Mouse (Mus musculus) heart, adult 11 months (tissue): ENCODE measurements around the gene 5031439G07Rik.
"Not testable (repeated sequence)": the region's sequence is repeated elsewhere in the genome, so short reads cannot be mapped to it uniquely, and the experiment has no call there.

Experiments used
- DNase-seq: peaks from one replicate; pipeline ENCODE4 v3.0.0; 2022

5031439G07Rik gene

DNA sequence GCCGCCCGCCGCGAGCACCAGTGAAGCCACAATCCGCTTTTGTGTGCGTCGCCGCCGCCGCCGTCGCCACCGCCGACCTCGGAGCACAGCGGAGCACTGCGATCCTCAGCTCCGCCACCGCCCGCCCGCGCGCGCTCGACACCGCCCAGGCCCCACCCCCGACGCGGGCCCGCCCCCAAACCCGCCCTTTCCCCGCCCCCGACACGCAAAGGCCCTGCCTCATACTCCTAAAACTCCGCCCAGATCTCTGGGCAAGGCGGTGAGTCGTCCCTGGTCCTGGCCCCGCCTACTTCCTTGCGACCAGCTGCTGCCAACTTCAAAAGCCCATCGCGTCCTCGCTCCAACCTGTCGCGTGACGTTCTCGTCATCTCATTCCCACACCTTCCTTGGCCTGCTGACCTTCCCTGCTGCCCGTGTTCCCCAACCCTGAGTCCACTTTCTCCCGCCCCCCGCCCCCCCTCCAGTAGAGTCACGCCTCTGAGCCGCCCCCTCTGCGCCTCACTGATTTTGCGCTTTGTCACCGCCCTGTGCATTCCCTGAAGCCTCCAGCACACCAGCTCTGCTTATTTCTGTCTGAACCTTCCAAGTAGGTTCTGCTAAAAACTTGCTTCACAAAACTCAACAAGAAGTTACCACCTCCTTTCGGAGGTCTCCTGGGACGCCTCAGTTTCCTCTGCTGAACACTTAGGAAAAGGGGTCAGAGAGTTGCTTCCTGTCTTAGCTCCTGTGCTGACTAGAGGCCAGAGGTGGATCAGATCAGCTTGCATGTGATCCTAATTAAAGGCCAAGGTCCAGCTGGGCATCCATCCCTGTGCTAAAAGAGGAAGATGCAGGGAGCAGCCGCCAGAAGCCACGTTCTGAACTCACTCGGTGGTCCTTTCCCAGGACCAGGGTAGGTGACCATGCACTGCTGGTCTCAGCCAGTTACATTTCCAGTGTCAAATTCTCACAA lies at the start of gene 5031439G07Rik:
TSS of gene 5031439G07Rik (minus strand) at position 678 of the 952 bp plus-strand sequence.
- peak; percentile 99 for DNase-seq

GRCm38 (mm10) chr15:85037343-85037690 lies 49.0 kb upstream of the 5031439G07Rik start:
- DNase-seq = no peak

GRCm38 (mm10) chr15:85036566-85037342 lies 48.4 kb upstream of the 5031439G07Rik start:
- peak; percentile 100 for DNase-seq

DNA sequence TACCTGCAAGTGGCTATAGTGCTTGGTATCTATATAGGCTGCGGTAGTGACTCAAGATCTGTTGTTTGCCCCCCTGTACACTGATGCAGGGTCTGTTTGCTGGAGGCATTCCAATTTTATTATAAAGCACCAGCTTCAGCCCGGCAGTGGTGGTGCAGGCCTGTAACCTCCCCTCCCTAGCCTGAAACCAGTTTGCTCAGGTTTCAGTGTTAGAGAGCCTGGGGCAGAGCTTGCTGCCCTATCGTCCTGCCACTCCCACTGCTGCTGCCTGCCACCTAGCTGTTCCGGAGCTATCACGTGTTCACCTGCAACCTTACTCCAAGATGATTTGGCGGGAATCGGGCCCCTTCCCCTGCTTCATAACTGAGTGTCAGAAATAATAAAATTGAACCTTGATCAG lies 45.6 kb upstream of the 5031439G07Rik start:
- DNase-seq = not testable (repeated sequence)

- peak; percentile 76 for DNase-seq
Observed at GRCm38 (mm10) chr15:85031866-85032265, 43.5 kb upstream of the 5031439G07Rik start.

DNA sequence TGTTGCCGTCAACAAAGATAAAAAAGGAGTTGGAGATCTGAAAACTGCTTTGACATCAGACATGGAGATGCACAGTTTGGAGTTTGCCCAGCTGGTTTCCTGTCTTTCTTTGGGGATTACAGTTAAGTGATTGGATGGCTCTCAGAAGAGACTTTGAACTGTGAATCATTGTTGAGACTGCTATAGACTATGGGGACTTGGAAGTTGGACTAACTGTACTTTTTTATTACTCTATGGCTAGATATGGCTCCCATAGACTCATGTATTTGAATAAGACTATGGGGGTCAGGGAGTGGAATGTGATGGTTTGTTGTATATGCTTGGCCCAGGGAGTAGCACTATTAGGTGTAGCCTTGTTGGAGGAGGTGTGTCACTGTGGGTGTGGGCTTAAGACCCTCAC lies 42.3 kb upstream of the 5031439G07Rik start:
- peak; percentile 83 for DNase-seq

DNA sequence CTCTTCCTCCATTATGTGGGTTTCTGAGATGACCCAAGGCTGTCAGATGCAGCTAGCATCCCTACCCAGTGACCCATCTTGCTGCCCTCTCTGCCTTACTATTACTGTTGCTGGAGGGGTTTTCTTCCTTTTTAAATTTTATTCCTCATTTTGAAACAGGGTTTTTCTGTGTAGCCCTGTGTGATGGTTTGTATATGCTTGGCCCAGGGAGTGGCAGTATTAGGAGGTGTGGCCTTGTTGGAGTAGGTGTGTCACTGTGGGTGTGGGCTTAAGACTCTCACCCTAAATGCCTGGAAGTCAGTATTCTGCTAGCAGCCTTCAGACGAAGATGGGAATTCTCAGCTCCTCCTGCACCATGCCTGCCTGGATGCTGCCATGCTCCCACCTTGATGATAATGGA lies 40.3 kb upstream of the 5031439G07Rik start, which contains the start of gene Fam118a:
TSS of gene Fam118a (plus strand) at position 301 of the 400 bp plus-strand sequence.
- DNase-seq = peak; percentile 85

DNA sequence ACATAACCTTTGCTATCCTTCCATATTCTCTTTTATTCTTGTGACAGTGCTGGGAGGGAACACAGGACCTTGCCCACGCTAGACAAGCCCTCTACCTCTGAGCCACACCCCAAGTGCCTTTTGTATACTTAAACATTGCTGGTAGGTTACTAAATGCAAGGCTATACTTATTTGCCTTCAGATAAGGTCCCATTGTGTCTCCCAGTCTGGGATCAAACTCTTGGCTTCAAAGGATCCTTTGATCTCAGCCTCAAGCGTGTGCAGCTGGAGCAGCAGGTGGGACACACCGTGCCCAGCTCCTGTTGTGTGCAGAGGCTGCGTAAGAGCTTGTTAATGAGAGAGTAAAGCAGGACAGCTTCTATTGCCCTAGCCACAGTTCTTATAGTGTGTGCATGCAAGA lies 39.4 kb upstream of the 5031439G07Rik start:
- no peak for DNase-seq

- DNase-seq = peak; percentile 77
Observed at GRCm38 (mm10) chr15:85026197-85026596, 37.8 kb upstream of the 5031439G07Rik start.

- no peak for DNase-seq
Observed at GRCm38 (mm10) chr15:85022211-85022610, 33.9 kb upstream of the 5031439G07Rik start.

- no peak for DNase-seq
Observed at GRCm38 (mm10) chr15:85016951-85017664, 28.8 kb upstream of the 5031439G07Rik start, which contains the start of gene Upk3a. Gene Upk3a (plus strand): TSS chr15:85017141.

DNA sequence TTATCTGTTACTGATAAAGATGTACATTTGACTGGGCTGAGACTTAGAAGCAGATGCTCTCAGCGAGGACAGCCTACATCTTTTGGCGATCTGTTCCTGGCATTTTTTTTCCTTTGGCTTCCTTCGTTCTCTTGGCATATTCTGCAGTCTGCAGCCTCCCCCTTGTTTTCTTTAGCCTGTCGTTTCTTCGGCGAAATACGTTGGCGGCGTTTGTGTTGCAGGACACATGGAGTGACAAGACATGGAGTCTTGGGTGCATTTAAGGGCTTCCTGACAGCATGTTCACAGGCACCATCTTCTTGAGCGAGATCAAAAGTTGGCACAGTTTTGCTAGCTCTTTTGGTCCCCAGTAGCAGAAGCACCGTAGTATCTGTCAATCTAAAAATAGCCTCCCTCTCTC lies 27.4 kb upstream of the 5031439G07Rik start:
- DNase-seq = no peak

GRCm38 (mm10) chr15:85012662-85013054 lies 24.3 kb upstream of the 5031439G07Rik start:
- no peak for DNase-seq

DNA sequence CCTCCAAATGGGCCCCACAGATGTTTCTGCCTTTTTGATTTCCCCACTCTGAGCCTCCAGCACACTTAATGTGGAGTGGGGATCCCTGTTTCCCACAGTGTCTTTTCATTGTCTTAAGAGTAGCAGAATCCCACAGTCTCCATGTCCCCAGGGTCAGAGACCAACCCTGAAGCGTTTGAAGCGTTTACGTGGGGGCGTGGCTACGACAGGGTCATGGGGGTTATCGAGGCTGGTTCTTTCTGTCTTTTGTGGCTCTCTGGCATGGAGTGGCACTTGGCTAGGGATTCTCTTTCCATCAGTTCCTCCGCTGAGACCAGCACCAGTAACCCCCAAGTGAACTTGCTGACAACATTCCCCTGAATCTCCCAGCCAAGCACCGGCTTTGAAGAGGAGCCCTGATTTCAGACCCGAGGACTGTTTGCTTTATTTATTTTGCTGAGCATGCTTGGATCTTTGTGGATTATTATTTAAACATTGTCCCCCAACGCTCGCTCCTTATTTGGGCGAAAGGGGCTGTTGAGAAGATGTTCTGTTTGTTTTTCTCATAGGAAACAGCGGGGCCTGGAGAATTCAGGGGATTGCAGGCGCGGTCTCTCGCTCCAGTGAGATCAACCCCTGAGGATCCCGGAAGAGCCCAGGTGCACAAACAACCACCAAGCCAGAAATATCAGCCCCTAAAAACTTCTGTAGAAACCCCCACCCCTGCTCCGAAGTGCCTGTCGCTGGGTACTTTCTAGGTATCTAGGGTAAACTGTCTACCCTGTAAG lies 23.7 kb upstream of the 5031439G07Rik start:
- DNase-seq = no peak

GRCm38 (mm10) chr15:85009666-85010065 lies 21.3 kb upstream of the 5031439G07Rik start:
- no peak for DNase-seq

DNA sequence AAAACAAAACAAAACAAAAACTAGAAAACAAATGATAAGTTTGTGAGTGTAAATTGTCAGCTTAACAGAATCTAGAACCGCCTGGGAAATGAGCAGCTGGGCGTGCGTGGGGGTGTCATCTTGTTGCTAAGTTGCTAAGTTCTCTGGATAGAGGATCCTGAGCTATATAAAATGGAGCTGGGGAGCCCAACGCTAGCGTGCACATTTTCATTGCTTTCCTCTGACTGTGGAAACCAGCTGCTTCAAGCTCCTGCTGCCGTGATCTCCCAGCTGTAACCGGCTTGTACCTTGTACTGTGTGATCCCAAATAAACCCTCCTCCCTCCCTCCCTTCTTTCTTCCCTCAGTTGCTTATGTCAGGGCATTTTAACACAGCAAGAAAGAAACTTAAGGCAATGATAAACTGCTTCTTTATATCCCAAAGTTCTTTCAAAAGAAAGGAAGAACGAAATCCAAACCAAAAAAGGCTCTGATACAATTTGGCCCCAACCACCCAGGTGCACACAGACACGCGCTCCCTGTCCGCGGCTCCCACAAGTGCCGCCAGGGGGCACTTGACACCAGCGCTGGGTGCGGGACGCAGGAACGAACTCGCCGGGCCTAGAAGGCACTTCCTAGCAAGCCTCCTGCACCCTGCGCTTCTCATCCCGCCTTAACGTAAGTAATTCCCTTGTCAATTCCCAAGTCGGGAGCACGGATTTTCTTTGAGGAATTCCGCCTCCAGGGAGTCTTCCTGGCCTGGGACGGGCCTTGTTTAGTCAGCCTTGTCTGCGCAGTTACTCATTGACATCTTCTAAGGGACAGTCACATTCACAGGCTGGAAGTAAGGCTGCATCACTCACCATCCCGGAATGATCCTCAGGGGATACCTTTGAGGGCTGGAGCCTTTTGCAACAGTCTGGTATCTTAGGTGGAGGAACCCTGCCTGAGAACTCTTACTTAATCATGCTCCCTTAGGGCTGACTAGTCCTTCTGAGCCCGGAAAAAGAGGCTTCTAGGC lies 12.9 kb upstream of the 5031439G07Rik start:
- peak; percentile 95 for DNase-seq

DNA sequence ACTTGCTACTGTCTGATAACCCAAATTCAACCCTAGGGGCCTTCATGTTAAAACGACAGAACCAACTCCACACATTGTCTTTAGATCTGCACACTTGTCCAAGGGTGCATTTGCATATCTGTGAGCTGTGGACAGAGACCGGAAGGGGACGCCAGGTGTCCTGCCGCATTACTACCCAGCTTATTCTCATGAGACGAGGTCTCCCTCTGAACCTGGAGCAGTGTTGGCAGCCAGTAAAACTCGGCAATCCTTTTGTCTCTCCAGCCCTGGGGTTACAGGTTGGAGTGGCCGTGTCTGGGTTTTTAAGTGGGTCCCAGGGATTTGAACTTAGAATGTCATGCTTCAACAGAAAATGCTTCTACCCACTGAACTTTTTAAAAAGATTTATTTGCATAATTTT lies 11.6 kb upstream of the 5031439G07Rik start:
- DNase-seq = no peak

- no peak for DNase-seq
Observed at GRCm38 (mm10) chr15:84997768-84998454, 9.6 kb upstream of the 5031439G07Rik start.

- DNase-seq = peak; percentile 95
Observed at GRCm38 (mm10) chr15:84995967-84996366, 7.6 kb upstream of the 5031439G07Rik start.

DNA sequence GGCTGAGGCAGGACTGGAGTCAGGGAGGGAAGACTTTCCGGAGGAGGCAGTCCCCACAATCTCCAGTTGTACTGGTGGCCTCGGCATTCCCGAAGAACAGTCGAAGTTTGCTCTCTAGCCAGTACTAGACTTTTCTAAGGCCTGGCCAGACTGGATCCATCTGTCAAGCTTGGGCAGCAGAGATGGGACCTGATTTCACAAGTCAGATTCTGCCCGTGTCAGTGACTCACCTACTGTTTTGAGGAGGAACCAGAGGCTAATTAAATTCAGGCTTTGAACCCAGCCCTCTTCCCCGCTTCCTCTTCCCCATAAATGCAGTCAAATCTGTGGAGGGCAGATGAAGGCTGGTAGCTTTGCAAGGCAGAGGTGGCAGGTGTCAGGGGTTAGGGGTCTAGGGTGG lies 6.7 kb upstream of the 5031439G07Rik start:
- DNase-seq = peak; percentile 93
